Mouse (Mus musculus) left cerebral cortex, adult 9 months (tissue): ENCODE data around the gene Fbxo8.

Source experiments
- DNase-seq, 2 experiments: peaks; one replicate each; pipeline ENCODE4 v3.0.0; 2022; ENCODE audit warnings: low spot score in 2 of 2

Fbxo8 gene

DNA sequence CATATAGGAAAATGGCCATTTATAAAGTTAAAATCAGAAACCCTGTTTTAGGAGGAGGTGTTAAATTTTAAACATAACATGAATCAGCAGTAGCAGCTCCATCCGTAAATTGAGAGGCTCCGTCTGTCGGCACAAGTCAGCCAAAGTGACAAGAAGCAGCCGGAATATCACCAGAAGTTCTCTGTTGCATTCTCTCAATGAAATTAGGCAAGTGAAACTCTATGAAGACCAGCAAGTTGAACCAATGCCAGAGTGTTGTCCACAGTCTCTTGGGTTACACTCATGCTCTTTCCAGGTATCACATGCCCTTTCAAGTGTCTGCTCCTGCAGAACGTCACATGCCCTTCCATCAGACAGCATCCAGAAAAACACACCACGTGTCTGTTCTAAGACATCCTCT lies 60.8 kb downstream of the Fbxo8 start:
- no peak for DNase-seq

GRCm38 (mm10) chr8:56614235-56614634 lies 63.3 kb downstream of the Fbxo8 start:
- DNase-seq, result no peak

DNA sequence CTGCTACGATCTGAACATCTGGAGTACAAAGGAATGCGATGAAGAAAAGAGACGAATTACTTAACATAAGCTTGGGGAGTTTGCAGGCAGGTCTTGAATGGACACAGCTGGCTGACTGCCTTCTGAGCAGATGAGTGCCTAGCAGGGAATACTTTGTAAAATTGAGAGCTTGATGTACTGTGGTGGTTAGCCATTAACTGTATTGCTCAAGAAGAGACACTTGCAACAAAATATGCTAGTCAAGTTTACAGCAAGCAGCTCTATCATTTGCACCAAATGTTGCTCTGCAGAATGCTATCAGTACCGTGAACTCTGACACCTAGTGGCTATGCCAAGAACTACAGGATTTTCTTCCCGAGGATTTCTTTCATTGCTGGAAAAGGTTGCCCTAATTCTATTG lies 64.1 kb downstream of the Fbxo8 start:
- peak in 1 of 2 experiments; percentile 74 for DNase-seq

GRCm38 (mm10) chr8:56616260-56616659 lies 65.4 kb downstream of the Fbxo8 start:
- no peak for DNase-seq

GRCm38 (mm10) chr8:56617271-56617670 lies 66.4 kb downstream of the Fbxo8 start:
- DNase-seq, result no peak

GRCm38 (mm10) chr8:56619056-56619455 lies 68.2 kb downstream of the Fbxo8 start:
- no peak for DNase-seq

- DNase-seq, result no peak
These were observed 68.7 kb downstream of the Fbxo8 start for GRCm38 (mm10) chr8:56619571-56619970.

- DNase-seq, result no peak
These were observed 69.8 kb downstream of the Fbxo8 start for GRCm38 (mm10) chr8:56620691-56621090.

- no peak for DNase-seq
These were observed 70.2 kb downstream of the Fbxo8 start for GRCm38 (mm10) chr8:56621093-56621492.

DNA sequence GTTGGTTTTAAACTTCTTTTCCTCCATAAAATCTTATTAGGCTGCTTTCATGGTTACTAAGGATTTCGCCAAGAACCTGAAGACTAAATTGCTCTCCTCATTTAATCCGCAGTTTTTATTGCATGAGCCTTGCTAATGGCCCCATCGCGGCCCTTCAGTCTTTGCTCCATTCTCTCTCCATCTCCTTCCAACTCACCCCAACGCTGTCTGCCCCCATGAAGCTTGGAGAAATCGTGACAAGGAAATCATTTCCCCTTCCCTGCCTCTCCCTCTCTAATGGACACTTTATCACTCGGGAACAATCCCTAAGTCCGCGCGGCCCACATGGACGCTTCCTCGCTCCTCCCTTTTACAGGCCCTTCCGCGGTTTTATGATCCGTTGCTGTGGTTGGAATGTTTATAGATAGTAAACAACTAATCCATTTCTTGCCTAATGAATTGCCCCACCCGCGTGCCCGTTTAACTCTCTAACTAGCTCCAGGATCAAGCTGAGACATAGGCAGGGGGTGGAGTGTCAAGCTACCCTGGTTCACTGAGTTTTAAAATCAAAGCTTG lies 71.7 kb downstream of the Fbxo8 start:
- DNase-seq, result no peak

- no peak for DNase-seq
These were observed 72.5 kb downstream of the Fbxo8 start for GRCm38 (mm10) chr8:56623346-56623745.

DNA sequence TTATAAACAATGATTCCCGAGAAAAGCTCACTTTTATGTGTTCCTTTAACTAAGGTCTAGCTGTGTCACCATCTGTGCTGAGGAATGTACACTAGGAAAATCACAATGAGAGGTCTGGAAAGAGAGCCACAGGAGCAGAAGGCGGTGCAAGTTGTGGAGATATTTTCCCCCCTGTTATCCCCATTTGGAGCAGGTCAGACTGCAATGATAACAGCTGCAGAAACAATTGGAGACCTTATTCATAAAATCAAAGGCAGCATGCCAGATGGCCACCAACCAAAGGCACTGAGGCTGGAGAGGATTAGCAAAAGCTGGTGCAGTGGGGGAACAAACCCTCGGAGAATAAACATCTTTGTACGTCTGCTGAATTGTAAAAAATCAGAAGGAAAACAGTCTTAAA lies 78.3 kb downstream of the Fbxo8 start:
- no peak for DNase-seq

DNA sequence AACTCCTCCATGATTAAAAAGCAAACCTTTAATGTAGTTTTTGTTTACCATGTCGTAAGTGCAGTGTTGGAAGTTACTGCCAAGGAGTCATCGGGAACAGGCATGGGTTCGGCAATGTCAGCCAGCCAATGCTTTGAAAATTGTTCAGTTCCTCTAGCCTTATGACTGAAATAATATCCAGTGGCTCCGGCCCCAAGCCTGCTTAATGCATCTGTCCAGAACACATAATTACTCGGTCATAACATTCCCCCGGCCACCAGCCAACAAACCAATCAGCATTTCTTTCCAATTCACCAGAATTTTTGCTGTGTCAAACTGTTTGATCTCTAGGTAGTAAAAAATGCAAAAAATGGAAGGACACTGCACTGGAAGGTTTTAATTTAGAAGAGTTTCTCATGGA lies 88.4 kb downstream of the Fbxo8 start:
- no peak for DNase-seq
